Mouse (Mus musculus) megakaryocyte, embryonic 14.5 days (primary cell): ENCODE data around the gene Gm15294.

Experiments used
- FLI1 ChIP-seq: IDR thresholded peaks from 2 replicates; pipeline ENCODE4 v1.6.1; 2012; ENCODE audit warnings: low read length, inconsistent platforms, mixed read lengths
- GATA1 ChIP-seq: IDR thresholded peaks from 3 replicates; pipeline ENCODE4 v1.6.1; 2012; ENCODE audit warnings: mixed read lengths, low read length, inconsistent platforms, borderline replicate concordance

DNA sequence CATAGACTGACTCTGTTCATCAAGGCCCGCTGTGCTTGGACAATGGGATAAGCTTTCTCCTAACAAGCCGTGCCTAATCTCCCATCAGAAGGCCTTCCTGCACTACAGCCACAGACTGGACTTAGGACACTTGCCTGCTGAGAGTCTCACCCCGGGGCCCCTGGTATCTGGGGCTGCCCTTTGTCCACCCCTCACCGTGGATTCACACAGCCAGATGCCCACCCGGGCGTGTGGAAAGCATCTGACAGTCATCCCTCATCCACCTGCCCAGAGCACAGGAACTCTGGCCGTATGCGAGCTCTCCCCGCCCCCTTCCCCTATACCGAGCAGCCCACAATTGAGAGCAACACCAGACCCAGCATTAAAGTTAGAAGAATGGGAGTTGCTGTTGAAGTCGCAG lies 1.0 kb downstream of the Gm15294 start:
- TF ChIP-seq GATA1 = no peak
- no peak for TF ChIP-seq FLI1
